Mouse (Mus musculus): ENCODE results near the gene Krtap5-5. TPM values are rescaled to one million over a fixed set of nuclear protein-coding genes. Genes with fewer than 3 reads are reported as not detected.
"Not testable (repeated sequence)": the region's sequence is repeated elsewhere in the genome, so short reads cannot be mapped to it uniquely, and the experiment has no call there.

Gene Krtap5-5
- under 1 TPM in 1 of 4 experiments, not detected in 3; 0.22 TPM for total RNA-seq (2022)

GRCm38 (mm10) chr7:142229871-142230270 is at the start of gene Krtap5-5:
Krtap5-5 (minus strand) TSS chr7:142229971.
- peak; percentile 7 for DNase-seq (ENCODE audit: low spot score)

GRCm38 (mm10) chr7:142279291-142279690 is 49.5 kb upstream of the Krtap5-5 start:
- not testable (repeated sequence) for DNase-seq (ENCODE audit: low spot score)

GRCm38 (mm10) chr7:142278183-142278582 is 48.4 kb upstream of the Krtap5-5 start:
- not testable (repeated sequence) for DNase-seq (ENCODE audit: low spot score)

- not testable (repeated sequence) for DNase-seq (ENCODE audit: low spot score)
Measured at GRCm38 (mm10) chr7:142274263-142274662, 44.5 kb upstream of the Krtap5-5 start, which contains the start of gene Gm4559. Gm4559 (minus strand) TSS chr7:142274363.

GRCm38 (mm10) chr7:142258254-142258653 is 28.5 kb upstream of the Krtap5-5 start, which contains the start of gene Gm2431:
Gm2431 (minus strand) TSS chr7:142258354.
- not testable (repeated sequence) for DNase-seq (ENCODE audit: low spot score)

GRCm38 (mm10) chr7:142255517-142255916 is 25.7 kb upstream of the Krtap5-5 start:
- no peak for DNase-seq (ENCODE audit: low spot score)

GRCm38 (mm10) chr7:142249824-142250223 is 20.1 kb upstream of the Krtap5-5 start:
- DNase-seq (ENCODE audit: low spot score) = peak; percentile 22

GRCm38 (mm10) chr7:142240978-142241377 is 11.2 kb upstream of the Krtap5-5 start, which contains the start of gene Gm40460:
Gm40460 (minus strand) TSS chr7:142241078.
- DNase-seq (ENCODE audit: low spot score) = no peak

- DNase-seq (ENCODE audit: low spot score) = no peak
Measured at GRCm38 (mm10) chr7:142231540-142231939, 1.8 kb upstream of the Krtap5-5 start.

GRCm38 (mm10) chr7:142224518-142224917 is 5.3 kb downstream of the Krtap5-5 start:
- no peak for DNase-seq (ENCODE audit: low spot score)

- not testable (repeated sequence) for DNase-seq (ENCODE audit: low spot score)
Measured at GRCm38 (mm10) chr7:142212136-142212535, 17.6 kb downstream of the Krtap5-5 start.

- DNase-seq (ENCODE audit: low spot score) = no peak
Measured at GRCm38 (mm10) chr7:142211559-142211958, 18.2 kb downstream of the Krtap5-5 start, which contains the start of gene Gm7579. Gm7579 (plus strand) TSS chr7:142211859.

- DNase-seq (ENCODE audit: low spot score) = not testable (repeated sequence)
Measured at GRCm38 (mm10) chr7:142206891-142207290, 22.9 kb downstream of the Krtap5-5 start.

- no peak for DNase-seq (ENCODE audit: low spot score)
Measured at GRCm38 (mm10) chr7:142205488-142205887, 24.3 kb downstream of the Krtap5-5 start.

GRCm38 (mm10) chr7:142201064-142201463 is 28.7 kb downstream of the Krtap5-5 start, which contains the start of gene Krtap5-3:
Krtap5-3 (plus strand) TSS chr7:142201364.
- DNase-seq (ENCODE audit: low spot score) = no peak

- no peak for DNase-seq (ENCODE audit: low spot score)
Measured at GRCm38 (mm10) chr7:142198748-142199147, 31.0 kb downstream of the Krtap5-5 start.

GRCm38 (mm10) chr7:142190289-142190688 is 39.5 kb downstream of the Krtap5-5 start, which contains the start of gene Gm10153:
Gm10153 (minus strand) TSS chr7:142190389.
- DNase-seq (ENCODE audit: low spot score) = no peak

- no peak for DNase-seq (ENCODE audit: low spot score)
Measured at GRCm38 (mm10) chr7:142188156-142188555, 41.6 kb downstream of the Krtap5-5 start.

GRCm38 (mm10) chr7:142181021-142181420 is 48.8 kb downstream of the Krtap5-5 start:
- DNase-seq (ENCODE audit: low spot score) = no peak

All from heart, adult 8-10 months (tissue).